Mouse (Mus musculus) cerebellum, adult 9-10 months (tissue): ENCODE data around the gene Brca2.
"Not testable (repeated sequence)": the region's sequence is repeated elsewhere in the genome, so short reads cannot be mapped to it uniquely, and the experiment has no call there.

Experiments
- DNase-seq: peaks from one replicate; pipeline ENCODE4 v3.0.0; 2022

The Brca2 gene

GRCm38 (mm10) chr5:150521937-150522866 is at the start of gene Brca2:
Gene Brca2, plus strand, starts transcription at chr5:150522630.
- DNase-seq = peak; percentile 86

- DNase-seq = no peak
Observed at GRCm38 (mm10) chr5:150477364-150477763, 45.1 kb upstream of the Brca2 start.

- DNase-seq = no peak
Observed at GRCm38 (mm10) chr5:150478612-150479011, 43.8 kb upstream of the Brca2 start.

GRCm38 (mm10) chr5:150485198-150485597 is 37.2 kb upstream of the Brca2 start:
- DNase-seq = no peak

- DNase-seq = no peak
Observed at GRCm38 (mm10) chr5:150490285-150490684, 32.1 kb upstream of the Brca2 start.

- no peak for DNase-seq
Observed at GRCm38 (mm10) chr5:150490821-150491220, 31.6 kb upstream of the Brca2 start.

GRCm38 (mm10) chr5:150491573-150492173 is 30.8 kb upstream of the Brca2 start:
- not testable (repeated sequence) for DNase-seq

GRCm38 (mm10) chr5:150495792-150496191 is 26.6 kb upstream of the Brca2 start:
- DNase-seq = peak; percentile 28

- no peak for DNase-seq
Observed at GRCm38 (mm10) chr5:150510451-150511225, 11.8 kb upstream of the Brca2 start.

- DNase-seq = no peak
Observed at GRCm38 (mm10) chr5:150513264-150513663, 9.2 kb upstream of the Brca2 start.

GRCm38 (mm10) chr5:150514027-150514426 is 8.4 kb upstream of the Brca2 start:
- DNase-seq = no peak

- DNase-seq = no peak
Observed at GRCm38 (mm10) chr5:150518064-150518463, 4.4 kb upstream of the Brca2 start, which contains the start of gene Zar1l. Gene Zar1l, minus strand, starts transcription at chr5:150518164.

GRCm38 (mm10) chr5:150519551-150519950 is 2.9 kb upstream of the Brca2 start:
- no peak for DNase-seq

- no peak for DNase-seq
Observed at GRCm38 (mm10) chr5:150522867-150523234, 421 bp downstream of the Brca2 start.

GRCm38 (mm10) chr5:150525239-150525638 is 2.8 kb downstream of the Brca2 start:
- no peak for DNase-seq

GRCm38 (mm10) chr5:150541302-150541701 is 18.9 kb downstream of the Brca2 start:
- DNase-seq = no peak

GRCm38 (mm10) chr5:150543184-150543583 is 20.8 kb downstream of the Brca2 start:
- DNase-seq = no peak

- DNase-seq = no peak
Observed at GRCm38 (mm10) chr5:150551637-150552036, 29.2 kb downstream of the Brca2 start.

GRCm38 (mm10) chr5:150559519-150560103 is 37.2 kb downstream of the Brca2 start:
- DNase-seq = no peak

- no peak for DNase-seq
Observed at GRCm38 (mm10) chr5:150560851-150561250, 38.4 kb downstream of the Brca2 start.

- no peak for DNase-seq
Observed at GRCm38 (mm10) chr5:150561376-150561775, 38.9 kb downstream of the Brca2 start.

GRCm38 (mm10) chr5:150561783-150562182 is 39.4 kb downstream of the Brca2 start:
- no peak for DNase-seq

GRCm38 (mm10) chr5:150564426-150564825 is 42.0 kb downstream of the Brca2 start:
- no peak for DNase-seq
